Mouse (Mus musculus) spleen, adult 12 weeks (tissue): Measurements from ENCODE around the gene Psme2b.
A peak's percentile ranks its signal among the peaks of the same experiment; 100 is the strongest.

ENCODE experiments used
- DNase-seq: peaks from one replicate; pipeline ENCODE4 v3.0.0; 2022; ENCODE audit warnings: low spot score

Gene Psme2b

DNA sequence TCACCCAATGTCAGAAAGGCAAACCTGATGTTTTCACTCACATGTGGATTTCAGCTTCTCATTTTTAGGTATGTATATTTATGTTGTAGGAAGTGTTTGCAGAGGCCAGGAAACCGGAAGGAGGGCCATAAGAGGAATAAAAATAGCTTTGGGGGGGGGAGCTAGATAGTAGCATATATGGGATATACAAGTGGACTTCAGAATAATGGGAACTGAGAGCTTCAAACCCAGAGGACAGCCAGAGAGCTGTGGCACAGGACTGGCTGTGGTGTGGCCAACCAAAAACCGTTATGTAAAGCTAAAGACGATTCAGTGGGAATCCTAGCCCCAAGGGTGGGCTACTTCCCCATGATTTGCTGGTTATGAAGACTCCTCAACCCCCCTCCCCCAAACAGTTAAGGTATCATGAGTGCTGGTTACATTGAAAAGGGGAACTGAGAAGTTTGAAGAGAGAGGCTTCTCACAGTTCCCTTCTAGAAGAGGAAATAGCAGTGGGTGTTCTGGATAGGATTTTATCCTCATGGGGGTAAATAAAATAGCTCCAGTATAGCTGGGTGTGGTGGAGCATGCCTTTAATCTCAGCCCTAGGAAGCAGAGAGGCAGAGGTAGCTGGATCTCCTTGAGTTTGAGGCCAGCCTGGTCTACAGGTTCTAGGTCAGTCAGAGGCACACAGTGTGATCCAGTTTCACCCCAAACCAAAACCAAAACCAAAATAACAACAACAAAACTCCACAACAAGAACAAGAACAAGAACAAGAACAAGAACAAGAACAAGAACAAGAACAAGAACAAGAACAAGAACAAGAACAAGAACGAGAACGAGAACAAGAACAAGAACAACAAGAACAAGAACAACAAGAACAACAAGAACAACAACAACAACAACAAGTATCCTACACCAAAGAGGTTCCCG, 45.1 kb downstream of the Psme2b start:
- DNase-seq = peak; percentile 3

DNA sequence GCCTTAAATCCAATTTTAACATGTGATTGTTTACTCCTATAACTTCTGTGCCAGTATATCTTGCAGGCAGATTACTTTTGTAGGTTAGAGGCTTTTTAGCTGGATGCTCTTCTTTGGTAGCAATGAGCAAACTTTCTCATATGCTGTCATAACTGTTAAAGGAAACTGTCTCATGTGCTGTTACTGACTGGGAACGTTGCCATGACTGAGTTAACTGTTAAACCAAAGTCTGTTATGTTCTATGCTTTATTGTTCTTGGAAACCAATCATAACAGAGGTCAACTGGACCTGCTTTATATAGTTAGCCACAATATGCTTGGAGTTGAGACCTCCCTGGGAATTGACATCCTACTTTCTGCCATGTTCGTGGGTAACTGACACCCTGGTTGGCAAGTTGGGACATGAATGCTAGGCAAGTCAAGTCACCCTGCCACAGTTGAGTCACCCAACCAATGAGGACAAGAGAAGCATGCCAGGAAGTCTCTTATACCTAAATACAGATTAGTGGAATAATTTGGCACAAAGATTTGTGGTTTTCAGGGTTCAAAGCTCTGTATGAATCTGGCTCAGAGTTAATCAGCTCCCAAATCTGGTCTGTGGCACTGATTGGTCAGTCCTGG, 47.1 kb downstream of the Psme2b start:
- DNase-seq = no peak
